Mouse (Mus musculus): ENCODE data around the gene Ctdnep1.

- TF ChIP-seq CTCF (IDR thresholded peaks at IDR 0.05; ENCODE audit: low read depth, low read length) (no peak), GATA1 (IDR thresholded peaks at IDR 0.05; ENCODE audit: borderline replicate concordance, low read length) (no peak), GATA2 (IDR thresholded peaks at IDR 0.05; ENCODE audit: borderline replicate concordance, low read depth, low read length) (no peak), TAL1 (conservative IDR thresholded peaks at IDR 0.05; ENCODE audit: low read depth, low read length) (no peak), POLR2AphosphoS5 (IDR thresholded peaks at IDR 0.05; ENCODE audit: insufficient replicate concordance, low read depth, low read length) (no peak)
Measured at GRCm38 (mm10) chr11:70001159-70001558, 20.2 kb downstream of the Ctdnep1 start.
